Mouse (Mus musculus) right cerebral cortex, postnatal 4 days (tissue): Measurements from ENCODE around the gene Adamts1.

Experiments
- DNase-seq: peaks from one replicate; pipeline ENCODE4 v3.0.0-alpha.2; 2022

Adamts1 gene

DNA sequence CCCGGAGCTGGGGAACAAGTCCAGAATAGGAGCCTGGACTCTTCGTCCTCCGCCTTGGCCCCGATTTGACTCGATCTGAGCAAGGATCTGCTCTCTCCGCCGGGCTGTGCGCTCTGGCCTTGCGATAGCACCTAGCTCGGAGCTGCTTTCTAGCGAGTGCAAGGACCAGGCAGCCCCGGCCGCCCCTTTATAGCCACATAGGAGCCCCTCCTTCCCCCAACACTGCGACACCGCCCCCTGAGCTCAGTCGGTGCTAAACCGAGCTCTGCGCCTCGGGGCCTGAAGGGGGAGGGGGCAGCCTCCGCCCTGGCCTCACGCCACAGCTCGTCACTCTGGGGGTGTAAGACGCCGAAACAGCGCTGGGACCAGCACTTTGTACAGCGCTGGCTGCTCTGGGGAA lies at the start of gene Adamts1:
Adamts1 (minus strand) TSS at position 160 of the 400 bp plus-strand sequence.
- peak; percentile 76 for DNase-seq

- DNase-seq: no peak
These were observed 24.2 kb upstream of the Adamts1 start for GRCm38 (mm10) chr16:85827066-85827465.

DNA sequence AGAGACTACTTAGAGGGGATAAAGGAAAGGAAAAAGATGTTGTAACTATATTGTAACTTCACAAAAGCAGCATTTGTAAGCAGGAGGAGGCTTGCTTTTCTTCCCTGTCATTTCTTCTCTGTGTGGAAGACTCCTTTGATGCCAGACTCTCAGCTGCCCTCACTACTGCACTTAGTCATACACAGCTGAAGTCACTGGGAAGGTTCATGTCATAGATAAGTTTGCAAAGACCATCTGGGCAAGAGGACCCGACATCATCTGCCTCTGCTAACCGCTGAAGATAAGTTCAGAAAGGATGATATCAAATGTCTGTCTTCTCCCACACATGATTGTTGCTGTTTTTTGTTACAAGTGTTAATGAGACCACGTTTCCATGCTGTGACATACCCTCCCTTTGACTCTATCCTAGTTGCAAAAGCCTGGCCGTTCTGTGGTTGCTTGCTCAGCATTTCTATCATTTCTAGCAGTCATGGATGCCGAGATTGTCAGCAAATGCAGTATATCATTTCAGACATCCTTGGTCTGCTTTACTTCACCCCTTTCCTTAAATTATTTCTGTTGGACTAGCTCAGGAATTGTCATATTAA lies 19.5 kb upstream of the Adamts1 start:
- no peak for DNase-seq

- no peak for DNase-seq
These were observed 17.0 kb upstream of the Adamts1 start for GRCm38 (mm10) chr16:85819808-85820458.

- DNase-seq: no peak
These were observed 11.2 kb upstream of the Adamts1 start for GRCm38 (mm10) chr16:85814116-85814515.

DNA sequence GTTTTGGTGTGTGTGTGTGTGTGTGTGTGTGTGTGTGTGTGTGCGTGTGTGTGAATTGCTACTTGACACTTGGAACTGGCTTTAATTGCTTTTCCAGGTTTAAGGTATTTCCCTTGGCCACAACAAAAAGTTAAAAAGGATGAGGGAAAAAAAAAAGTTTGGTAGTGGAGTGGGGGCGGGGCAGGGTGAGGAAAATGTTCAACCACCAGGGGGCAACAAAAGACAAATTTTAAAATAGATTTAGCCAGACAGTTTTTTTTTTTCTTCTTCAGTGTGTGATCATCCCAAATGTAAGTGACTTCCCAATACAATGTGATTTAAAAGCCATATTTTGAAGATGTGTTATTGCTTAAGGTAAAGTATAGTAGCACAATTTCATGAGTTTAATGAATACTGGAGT lies 4.7 kb upstream of the Adamts1 start:
- peak; percentile 71 for DNase-seq

DNA sequence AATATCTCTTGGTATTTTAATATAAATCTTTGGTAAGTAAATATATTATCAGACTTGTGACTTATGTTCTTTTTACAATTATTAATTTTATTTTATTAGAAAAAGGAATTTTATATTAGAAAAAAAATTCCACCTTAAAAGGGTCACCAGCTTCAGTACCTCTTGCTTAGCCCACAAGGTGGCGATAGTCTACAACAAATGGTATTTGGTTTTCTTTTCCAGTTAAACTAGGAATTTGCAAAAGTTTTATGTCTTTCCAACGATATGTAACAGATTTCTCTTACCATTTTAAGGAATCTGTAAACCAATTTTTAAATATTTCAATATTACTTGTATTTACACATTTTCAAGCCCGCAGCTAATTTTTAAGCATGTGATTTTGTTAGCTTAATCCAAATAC lies 4.2 kb upstream of the Adamts1 start:
- peak; percentile 68 for DNase-seq

GRCm38 (mm10) chr16:85805581-85805980 lies 2.7 kb upstream of the Adamts1 start:
- no peak for DNase-seq

- peak; percentile 39 for DNase-seq
These were observed 969 bp upstream of the Adamts1 start for GRCm38 (mm10) chr16:85803613-85804551.

GRCm38 (mm10) chr16:85801971-85802811 lies 722 bp downstream of the Adamts1 start:
- DNase-seq: peak; percentile 28

DNA sequence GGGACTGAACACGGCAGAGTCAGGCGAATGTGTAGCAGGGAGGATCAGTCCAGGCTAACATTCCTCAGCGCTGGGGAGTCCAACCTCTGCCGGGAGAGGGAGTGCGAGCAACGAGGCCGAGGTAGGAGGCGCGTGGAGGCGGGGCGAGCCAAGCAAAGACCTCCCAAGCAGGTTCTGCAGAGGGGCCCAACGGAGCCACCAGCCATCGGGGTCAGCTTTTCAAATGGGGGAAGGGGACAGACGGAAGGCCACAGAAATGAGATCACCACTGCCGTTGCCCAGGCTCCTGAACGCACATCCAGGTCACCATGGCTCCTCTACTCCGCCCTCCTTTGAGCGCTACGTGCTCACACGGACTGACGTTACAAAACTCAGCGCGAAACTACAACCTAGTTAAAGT lies 1.7 kb downstream of the Adamts1 start:
- peak; percentile 68 for DNase-seq

DNA sequence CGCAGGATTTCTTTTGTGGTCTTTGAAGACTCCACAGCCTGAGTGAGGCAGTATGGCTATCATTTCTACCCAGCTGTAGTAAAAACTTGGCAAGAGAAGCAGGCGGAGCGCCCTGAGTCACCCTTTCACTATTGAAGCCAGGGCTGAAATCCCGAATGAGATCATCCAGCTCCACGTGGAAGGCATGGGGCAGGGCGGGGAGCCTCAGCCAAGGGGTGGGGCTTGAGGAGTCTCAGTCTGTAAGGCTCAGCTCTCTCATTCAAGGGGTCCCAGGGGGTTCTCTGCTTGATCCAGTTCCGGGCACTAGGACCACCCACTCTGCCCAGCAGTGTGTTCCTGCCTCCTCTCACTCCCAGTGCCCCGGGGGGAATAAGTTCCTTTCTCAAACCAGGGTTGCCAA lies 2.2 kb downstream of the Adamts1 start:
- DNase-seq: peak; percentile 60

DNA sequence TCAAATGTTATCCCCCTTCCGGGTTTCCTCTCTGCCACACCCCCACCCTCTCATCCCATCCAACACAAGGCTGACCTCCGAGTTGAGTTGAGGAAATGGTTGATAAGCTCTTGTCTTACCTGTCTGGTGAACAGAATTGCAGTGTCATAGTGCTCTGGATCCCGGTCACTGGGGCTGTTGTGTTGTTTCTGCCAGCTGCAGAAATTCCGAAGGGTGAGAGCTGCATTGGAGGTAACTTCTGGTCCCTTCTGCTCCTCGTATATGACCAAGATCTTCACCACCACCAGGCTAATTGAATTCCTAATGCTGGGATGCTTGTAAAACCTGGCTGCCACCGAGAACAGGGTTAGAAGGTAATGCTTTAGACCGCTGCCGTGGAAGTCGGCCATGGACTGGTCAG lies 2.9 kb downstream of the Adamts1 start:
- no peak for DNase-seq

GRCm38 (mm10) chr16:85798334-85798733 lies 4.6 kb downstream of the Adamts1 start:
- no peak for DNase-seq

GRCm38 (mm10) chr16:85797161-85797560 lies 5.8 kb downstream of the Adamts1 start:
- DNase-seq: no peak

GRCm38 (mm10) chr16:85795731-85796130 lies 7.2 kb downstream of the Adamts1 start:
- DNase-seq: no peak

GRCm38 (mm10) chr16:85793166-85793830 lies 9.6 kb downstream of the Adamts1 start:
- DNase-seq: no peak

- DNase-seq: no peak
These were observed 21.8 kb downstream of the Adamts1 start for GRCm38 (mm10) chr16:85781076-85781475.

GRCm38 (mm10) chr16:85779775-85780174 lies 23.1 kb downstream of the Adamts1 start:
- DNase-seq: no peak

GRCm38 (mm10) chr16:85772272-85772671 lies 30.6 kb downstream of the Adamts1 start:
- DNase-seq: no peak

GRCm38 (mm10) chr16:85767341-85767740 lies 35.6 kb downstream of the Adamts1 start:
- DNase-seq: no peak

- DNase-seq: no peak
These were observed 37.2 kb downstream of the Adamts1 start for GRCm38 (mm10) chr16:85765697-85766096.
